Comparison of ENCODE assay signal across 8 mouse cellular contexts in the genomic region with DNA sequence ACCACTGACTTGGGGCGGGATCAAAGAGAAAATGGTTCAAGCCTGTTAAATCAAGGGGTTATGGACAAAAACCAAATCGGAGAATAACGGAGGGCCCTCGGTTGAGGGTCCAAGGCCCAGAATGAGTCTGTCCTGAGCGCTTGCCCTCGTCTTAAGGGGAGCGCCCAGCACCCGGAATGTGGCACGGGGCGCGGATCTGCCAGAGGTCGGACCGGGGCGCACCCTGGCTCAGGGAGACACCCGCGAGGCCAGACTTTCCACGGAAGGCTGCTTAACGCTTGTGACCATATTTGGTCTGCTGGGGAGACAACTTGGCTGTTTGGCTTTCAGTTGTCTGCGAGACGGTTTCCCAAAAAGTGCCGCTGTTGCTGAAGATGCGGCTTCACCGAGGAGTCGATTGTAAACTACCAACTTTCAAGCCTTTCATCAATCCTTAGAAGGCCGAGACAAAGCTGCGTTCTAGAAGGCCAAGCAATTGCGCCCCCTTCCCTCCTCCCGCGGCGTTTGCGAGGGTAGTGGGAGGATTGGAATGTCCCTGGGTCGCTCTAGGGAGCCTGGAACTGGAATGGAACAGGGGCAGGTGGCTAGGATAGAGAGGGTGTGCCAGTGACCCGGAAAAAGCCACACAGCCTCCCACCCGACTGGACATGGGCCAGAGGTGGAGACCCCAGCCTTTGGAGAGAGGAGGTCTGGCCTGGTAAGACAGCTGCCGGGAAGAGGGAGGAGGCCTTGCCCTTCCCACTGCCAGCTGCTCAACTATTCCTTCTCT. TPM values are rescaled to one million over a fixed set of nuclear protein-coding genes. Genes with fewer than 3 reads are reported as not detected.
DNase-seq lines count a peak whose midpoint lies in the region; ATAC-seq and TF ChIP-seq lines count a peak whose summit lies in the region.

No protein-coding gene starts in this region.

- H3K27ac ChIP-seq in intestine, postnatal 0 days (ENCODE audit: low read depth, low read length): peak overlapping the region; percentile 82
- peak overlapping the region; percentile 35; the same call in 1 of the 2 replicates for H3K27ac ChIP-seq in liver, embryonic 16.5 days (ENCODE audit: low read length)
- no peak overlapping the region for H3K27ac ChIP-seq in olfactory bulb, adult 2 months (ENCODE audit: insufficient read depth, low read depth, low read length)

- H3K9ac ChIP-seq in intestine, postnatal 0 days (ENCODE audit: low read depth, low read length): peak overlapping the region; percentile 75
- 0 out of 2 replicates have a peak overlapping the region, but pooled peaks have one; percentile 32 for H3K9ac ChIP-seq in liver, embryonic 16.5 days (ENCODE audit: low read depth, low read length)

- peak overlapping the region; percentile 93 for H3K4me2 ChIP-seq in intestine, postnatal 0 days (replicated peaks; ENCODE audit: low read depth)
- peak overlapping the region; percentile 60 for H3K4me2 ChIP-seq in liver, embryonic 16.5 days (ENCODE audit: low read depth, low read length)

- H3K27me3 ChIP-seq in megakaryocyte, embryonic 14.5 days (replicated peaks): peaks cover 61% of the 10 kb centered on the region
- no peaks in the 10 kb centered on the region for H3K27me3 ChIP-seq in intestine, postnatal 0 days (replicated peaks; ENCODE audit: control insufficient read depth, insufficient read depth, low read length)
- peaks cover 28% of the 10 kb centered on the region for H3K27me3 ChIP-seq in liver, embryonic 16.5 days (ENCODE audit: control insufficient read depth, insufficient read depth, low read depth, low read length)

- TF ChIP-seq CTCF in intestine, postnatal 0 days (IDR thresholded peaks at IDR 0.05; ENCODE audit: low read depth): peak; percentile 63
- TF ChIP-seq CTCF in olfactory bulb, adult 2 months (IDR thresholded peaks at IDR 0.05; ENCODE audit: insufficient read depth, low read depth, low read length): no peak

- no peaks in the 10 kb centered on the region for H3K36me3 ChIP-seq in megakaryocyte, embryonic 14.5 days (replicated peaks; ENCODE audit: low read length)
- no peaks in the 10 kb centered on the region for H3K36me3 ChIP-seq in intestine, postnatal 0 days (ENCODE audit: control insufficient read depth, insufficient read depth)
- H3K36me3 ChIP-seq in liver, embryonic 16.5 days (ENCODE audit: control insufficient read depth, insufficient read depth): no peaks in the 10 kb centered on the region

- no peak for TF ChIP-seq POLR2A in olfactory bulb, adult 2 months (IDR thresholded peaks at IDR 0.05; ENCODE audit: insufficient read depth, low read depth, low read length)

- H3K4me1 ChIP-seq in megakaryocyte, embryonic 14.5 days: peaks cover 21% of the 10 kb centered on the region
- H3K4me1 ChIP-seq in intestine, postnatal 0 days (replicated peaks; ENCODE audit: control insufficient read depth, insufficient read depth, low read length): no peaks in the 10 kb centered on the region
- no peaks in the 10 kb centered on the region for H3K4me1 ChIP-seq in liver, embryonic 16.5 days (ENCODE audit: control insufficient read depth, low read depth, low read length)
- peaks cover 12% of the 10 kb centered on the region for H3K4me1 ChIP-seq in olfactory bulb, adult 2 months (ENCODE audit: control insufficient read depth, insufficient read depth, low read length)

- no peak for ATAC-seq in megakaryocyte, adult 5-6 weeks (ENCODE audit: poor library complexity, severe bottlenecking)
- peak; percentile 44 for ATAC-seq in intestine, postnatal 0 days
- peak; percentile 17; the same call in 1 of the 2 replicates for ATAC-seq in liver, embryonic 16.5 days (ENCODE audit: low read depth)
- no peak for ATAC-seq in monocyte, adult 5-6 weeks (replicated peaks; ENCODE audit: insufficient number of reproducible peaks, low FRiP score, low TSS enrichment, poor library complexity, severe bottlenecking)

- peak; percentile 37 for DNase-seq in embryo, embryonic 11.5 days (ENCODE audit: low read depth, low spot score)
- DNase-seq in gastrocnemius, postnatal 4 days (ENCODE audit: low spot score in 2 of 2): peak; percentile 56 to 77

- peak overlapping the region; percentile 92 for H3K4me3 ChIP-seq in megakaryocyte, embryonic 14.5 days (replicated peaks)
- peak overlapping the region; percentile 80 for H3K4me3 ChIP-seq in intestine, postnatal 0 days (ENCODE audit: low read depth, low read length)
- H3K4me3 ChIP-seq in liver, embryonic 16.5 days (ENCODE audit: low read depth, low read length): peak overlapping the region; percentile 64
- peak overlapping the region; percentile 56 for H3K4me3 ChIP-seq in olfactory bulb, adult 2 months (ENCODE audit: insufficient read depth, low read depth, low read length)

- H3K9me3 ChIP-seq in megakaryocyte, embryonic 14.5 days: peaks cover 24% of the 10 kb centered on the region
- no peaks in the 10 kb centered on the region for H3K9me3 ChIP-seq in intestine, postnatal 0 days (ENCODE audit: control insufficient read depth)
- H3K9me3 ChIP-seq in liver, embryonic 16.5 days (replicated peaks; ENCODE audit: control insufficient read depth, low read length): no peaks in the 10 kb centered on the region

- WGBS in intestine, postnatal 0 days: 2% methylated on average over 35 of the region's 35 CpGs
- WGBS in liver, embryonic 16.5 days (ENCODE audit: insufficient replicate concordance): under 1% methylated on average over 35 of the region's 35 CpGs
- 3% methylated on average over 35 of the region's 35 CpGs for WGBS in olfactory bulb, adult 2 months

RNA-seq across cellular contexts. Expression of a gene that starts 0.5 kb away (rescaled TPM):
- polyA plus RNA-seq in megakaryocyte, embryonic 14.5 days (2012; ENCODE audit: insufficient read depth, low replicate concordance): 0.17 TPM in 1 of 2 replicates, not detected in the other
- total RNA-seq in megakaryocyte, adult 5-6 weeks (2015): 0.05 and 0.13 TPM in 2 replicates
- not detected in 2 replicates for total RNA-seq in megakaryocyte, adult 5-6 weeks (2017)
- total RNA-seq in gastrocnemius, postnatal 4 days (2021): 10 to 100 TPM; 71.6 to 73.3 TPM
- polyA plus RNA-seq in intestine, postnatal 0 days (2015; fragmentation: Nextera tagmentation; extraction: Ambion mirVana): 13.6 and 14.6 TPM in 2 replicates
- 1.2 and 1.5 TPM in 2 replicates for polyA plus RNA-seq in liver, embryonic 16.5 days (2015; fragmentation: Nextera tagmentation; extraction: Ambion mirVana)
- polyA plus RNA-seq in olfactory bulb, adult 2 months (2012; ENCODE audit: insufficient read depth, insufficient read length, low replicate concordance, missing spikeins): not detected in 2 replicates
- 0.10 to 0.21 TPM in 2 of 3 replicates, not detected in the other for total RNA-seq in monocyte, adult 5-6 weeks (2017)

Comparison
In these comparisons a context has a peak if more than half of its experiments do, and no peak if none do; other contexts are left out.
1. ATAC-seq: peak in intestine, postnatal 0 days (single experiment) and liver, embryonic 16.5 days (single experiment); none in megakaryocyte, adult 5-6 weeks (single experiment) and monocyte, adult 5-6 weeks (single experiment).
2. Peak in every context shown above with its lines, with median percentiles within 50 percentile points of each other: H3K4me3 ChIP-seq.